Mouse (Mus musculus): ENCODE data around the gene Glt8d2. TPM values are rescaled to one million over a fixed set of nuclear protein-coding genes. Genes with fewer than 3 reads are reported as not detected.
"Not testable (repeated sequence)": the region's sequence is repeated elsewhere in the genome, so short reads cannot be mapped to it uniquely, and the experiment has no call there.

Gene Glt8d2
- polyA plus RNA-seq, 1 experiment from 2014 or later: 6.9 TPM

DNA sequence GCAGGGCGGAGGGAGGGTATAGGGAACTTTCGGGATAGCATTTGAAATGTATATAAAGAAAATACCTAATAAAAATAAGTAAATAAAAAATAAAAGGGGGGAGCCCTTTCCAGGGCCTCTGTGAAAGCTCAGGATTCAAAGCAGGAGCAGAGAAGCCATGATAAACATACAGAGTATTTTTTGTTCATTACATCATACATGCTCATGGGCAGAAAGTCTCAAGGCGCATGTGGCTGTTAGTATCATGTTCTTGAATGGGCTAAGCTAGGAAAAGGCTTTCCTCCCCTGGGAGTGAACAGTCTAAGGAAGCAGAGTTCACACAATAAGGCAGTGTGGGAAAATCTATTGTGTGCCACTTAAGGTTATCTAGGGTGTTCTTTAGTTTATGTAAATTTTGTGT, 54.1 kb downstream of the Glt8d2 start:
- ATAC-seq: no peak
- H3K27ac ChIP-seq: no peak overlapping the region
- H3K4me2 ChIP-seq (replicated peaks): no peak overlapping the region
- H3K4me1 ChIP-seq (replicated peaks): peaks cover 4% of the 10 kb centered on the region
- H3K27me3 ChIP-seq (replicated peaks): no peaks in the 10 kb centered on the region
- no peak overlapping the region for H3K9ac ChIP-seq
- H3K4me3 ChIP-seq (replicated peaks): no peak overlapping the region
- peaks cover 28% of the 10 kb centered on the region for H3K36me3 ChIP-seq
- no peaks in the 10 kb centered on the region; the same call in 1 of the 2 replicates for H3K9me3 ChIP-seq
- WGBS: 97% methylated on average over 3 of the region's 3 CpGs

DNA sequence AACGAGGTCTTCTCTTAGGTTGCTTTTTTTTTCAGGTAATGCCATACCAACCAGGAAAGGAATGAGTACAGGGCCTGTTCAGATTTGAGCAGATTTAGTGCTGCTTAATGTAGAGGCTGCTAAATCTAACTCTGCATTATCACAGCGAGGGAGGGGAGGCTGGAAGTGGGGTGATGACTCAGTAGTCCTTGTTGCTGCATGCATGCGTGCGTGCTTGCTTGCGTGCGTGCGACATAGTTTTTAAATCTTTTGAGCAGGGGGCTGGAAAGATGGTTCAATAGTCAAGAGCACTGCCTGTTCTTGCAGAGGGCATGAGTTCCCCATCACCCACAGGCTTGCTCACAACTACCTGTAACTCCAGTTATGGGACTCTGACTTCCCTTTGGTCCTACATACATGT, 56.1 kb downstream of the Glt8d2 start:
- no peak for ATAC-seq
- Histone ChIP-seq H3K36me3 (peaks cover 12% of the 10 kb centered on the region), H3K4me3 (replicated peaks) (no peak overlapping the region), H3K4me1 (replicated peaks) (peaks cover 13% of the 10 kb centered on the region), H3K9ac (no peak overlapping the region), H3K27ac (no peak overlapping the region), H3K27me3 (replicated peaks) (no peaks in the 10 kb centered on the region), H3K4me2 (replicated peaks) (no peak overlapping the region), H3K9me3 (no peaks in the 10 kb centered on the region; the same call in 1 of the 2 replicates)
- WGBS: 99% methylated on average over 7 of the region's 7 CpGs

DNA sequence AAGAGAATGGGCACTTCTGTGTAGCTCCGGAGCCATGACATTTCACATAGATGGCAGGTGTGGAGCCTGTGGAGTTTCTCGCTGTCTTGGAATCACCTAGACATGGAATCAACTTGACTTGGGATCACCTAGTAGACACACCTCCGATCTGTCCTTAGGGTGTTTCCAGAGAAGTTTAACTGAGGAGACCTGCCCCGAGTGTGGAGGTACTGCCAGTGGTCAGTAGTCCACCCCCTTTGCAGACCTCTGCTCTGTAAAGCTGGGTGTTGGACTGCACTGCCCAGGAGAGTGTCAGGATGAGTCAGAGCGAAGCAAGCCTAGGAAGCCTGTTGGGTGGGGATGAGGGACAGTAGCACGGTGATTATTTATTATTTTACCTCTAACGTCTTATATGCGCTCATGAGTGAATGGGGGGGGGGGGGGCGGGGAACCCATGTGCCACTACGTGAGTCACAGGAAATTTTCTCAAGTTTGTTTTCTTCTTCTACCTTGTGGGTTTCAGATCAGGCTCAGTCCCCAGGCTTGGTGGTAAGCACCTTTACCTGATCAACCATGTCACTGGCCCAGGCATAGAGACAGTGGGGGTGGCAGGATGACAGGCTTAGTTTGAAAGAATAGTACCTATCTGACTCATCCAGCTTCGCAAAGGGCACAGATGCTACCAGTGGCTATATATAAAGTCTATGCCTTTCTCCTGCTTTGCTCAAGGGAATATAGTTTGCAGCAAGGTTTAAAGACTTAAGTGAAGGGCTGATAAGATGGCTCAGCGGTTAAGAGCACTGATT, 57.8 kb downstream of the Glt8d2 start:
- Histone ChIP-seq H3K9ac (no peak overlapping the region), H3K4me1 (replicated peaks) (peaks cover 13% of the 10 kb centered on the region), H3K4me3 (replicated peaks) (no peak overlapping the region), H3K27me3 (replicated peaks) (no peaks in the 10 kb centered on the region), H3K9me3 (no peaks in the 10 kb centered on the region; the same call in 1 of the 2 replicates), H3K4me2 (replicated peaks) (no peak overlapping the region), H3K36me3 (peaks cover 6% of the 10 kb centered on the region; the same call in 1 of the 2 replicates), H3K27ac (no peak overlapping the region)
- ATAC-seq: no peak
- 97% methylated on average over 12 of the region's 12 CpGs for WGBS

DNA sequence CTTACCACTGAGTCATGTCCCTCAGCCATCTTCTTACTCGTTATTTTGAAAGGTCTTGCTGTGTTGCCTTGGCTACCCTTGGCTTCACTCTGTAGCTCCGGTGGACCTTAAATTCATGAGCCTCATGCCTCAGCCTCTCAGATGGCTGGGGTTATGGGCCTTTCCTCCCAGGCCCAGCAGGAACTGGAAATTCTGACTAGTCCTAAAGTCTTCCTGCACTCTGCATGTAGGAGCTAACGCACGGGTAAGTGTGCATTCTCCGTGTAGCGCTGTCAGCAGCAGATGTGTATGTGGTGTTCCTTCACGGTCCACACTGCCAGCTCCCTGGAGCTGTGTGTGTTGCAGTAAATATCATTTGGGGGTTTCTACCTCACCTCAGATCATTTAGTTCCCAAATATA, 59.3 kb downstream of the Glt8d2 start:
- Histone ChIP-seq H3K36me3 (peaks cover 6% of the 10 kb centered on the region; the same call in 1 of the 2 replicates), H3K9ac (no peak overlapping the region), H3K4me3 (replicated peaks) (peak overlapping the region; percentile 74; the same call in 1 of the 2 replicates), H3K4me2 (replicated peaks) (peak overlapping the region; percentile 77), H3K9me3 (no peaks in the 10 kb centered on the region; the same call in 1 of the 2 replicates), H3K4me1 (replicated peaks) (peaks cover 13% of the 10 kb centered on the region), H3K27me3 (replicated peaks) (no peaks in the 10 kb centered on the region), H3K27ac (no peak overlapping the region)
- WGBS: 87% methylated on average over 7 of the region's 7 CpGs
- no peak for ATAC-seq

DNA sequence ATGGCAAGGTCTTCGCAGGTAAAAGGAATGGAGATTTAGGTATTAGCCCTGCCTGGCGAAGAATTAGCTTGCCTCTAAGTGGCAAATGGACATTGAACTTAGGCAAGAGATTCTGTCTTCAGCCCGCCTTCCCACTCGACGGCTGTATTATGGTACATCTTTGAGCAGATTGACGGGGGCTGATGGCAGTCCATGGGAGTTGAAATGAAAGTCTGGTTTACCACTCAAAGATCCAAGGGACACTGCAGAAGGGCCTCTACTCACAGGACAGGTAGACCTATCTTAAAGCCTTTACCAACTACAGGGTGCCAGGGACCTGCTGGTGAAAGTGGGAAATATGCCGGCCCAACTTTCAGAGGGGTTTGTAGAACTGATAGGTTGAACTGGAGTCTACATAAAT, 60.0 kb downstream of the Glt8d2 start:
- 19% methylated on average over 7 of the region's 7 CpGs for WGBS
- peaks cover 6% of the 10 kb centered on the region; the same call in 1 of the 2 replicates for H3K36me3 ChIP-seq

DNA sequence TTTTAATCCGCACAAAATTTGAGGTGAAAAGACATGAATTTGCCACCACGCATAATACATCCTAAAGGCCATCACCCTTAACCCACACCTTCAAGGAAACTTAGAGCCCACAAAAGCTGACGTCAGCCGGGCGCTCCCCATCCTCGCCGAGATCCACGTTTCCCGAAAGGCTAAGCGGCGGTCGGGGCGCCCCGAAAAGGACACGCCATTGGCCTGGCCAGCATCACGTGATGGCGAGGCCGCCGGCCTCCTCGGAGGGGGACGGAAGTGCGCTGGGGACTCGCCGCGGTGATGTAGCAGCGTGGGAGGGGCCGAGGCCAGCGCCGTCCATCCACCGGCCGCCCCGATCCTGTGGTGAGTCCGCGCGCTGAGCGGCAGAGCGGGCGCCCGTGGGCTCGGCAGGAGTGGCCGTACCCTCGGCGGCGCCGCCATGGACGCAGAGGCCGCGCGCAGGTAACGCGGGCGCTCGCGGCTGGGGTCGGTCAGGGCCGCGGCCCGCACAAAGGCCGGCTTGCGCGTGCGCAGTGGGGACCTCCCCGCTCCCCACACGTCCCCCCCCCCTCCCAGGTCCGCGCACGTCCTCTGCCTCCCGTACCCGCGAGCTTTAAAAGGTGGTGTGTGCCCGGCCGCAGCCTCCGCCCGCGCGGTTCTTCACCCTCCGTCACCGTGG, 60.7 kb downstream of the Glt8d2 start, which contains the start of gene Tdg:
Gene Tdg (plus strand): TSS at position 243 of the 670 bp plus-strand sequence.
- Histone ChIP-seq H3K9ac (peak within 1 kb of the TSS; percentile 91), H3K4me1 (replicated peaks) (peaks cover 13% of the 10 kb centered on the region), H3K4me3 (replicated peaks) (peak within 1 kb of the TSS; percentile 74), H3K4me2 (replicated peaks) (peak within 1 kb of the TSS; percentile 77), H3K27ac (peak within 1 kb of the TSS; percentile 84)
- WGBS: under 1% methylated on average over 64 of the region's 78 CpGs
- not testable (repeated sequence) for H3K9me3 ChIP-seq; H3K36me3 ChIP-seq; H3K27me3 ChIP-seq (replicated peaks)
- ATAC-seq: peak; percentile 99

More for the DNA sequence above, 60.0 kb downstream of the Glt8d2 start:
- peak overlapping the region; percentile 91 for H3K9ac ChIP-seq
- H3K4me3 ChIP-seq (replicated peaks): peak overlapping the region; percentile 74
- H3K4me1 ChIP-seq (replicated peaks): peaks cover 13% of the 10 kb centered on the region
- H3K27ac ChIP-seq: peak overlapping the region; percentile 84; the same call in 1 of the 2 replicates
- H3K9me3 ChIP-seq: no peaks in the 10 kb centered on the region; the same call in 1 of the 2 replicates
- ATAC-seq: no peak
- H3K4me2 ChIP-seq (replicated peaks): peak overlapping the region; percentile 77
- no peaks in the 10 kb centered on the region for H3K27me3 ChIP-seq (replicated peaks)

DNA sequence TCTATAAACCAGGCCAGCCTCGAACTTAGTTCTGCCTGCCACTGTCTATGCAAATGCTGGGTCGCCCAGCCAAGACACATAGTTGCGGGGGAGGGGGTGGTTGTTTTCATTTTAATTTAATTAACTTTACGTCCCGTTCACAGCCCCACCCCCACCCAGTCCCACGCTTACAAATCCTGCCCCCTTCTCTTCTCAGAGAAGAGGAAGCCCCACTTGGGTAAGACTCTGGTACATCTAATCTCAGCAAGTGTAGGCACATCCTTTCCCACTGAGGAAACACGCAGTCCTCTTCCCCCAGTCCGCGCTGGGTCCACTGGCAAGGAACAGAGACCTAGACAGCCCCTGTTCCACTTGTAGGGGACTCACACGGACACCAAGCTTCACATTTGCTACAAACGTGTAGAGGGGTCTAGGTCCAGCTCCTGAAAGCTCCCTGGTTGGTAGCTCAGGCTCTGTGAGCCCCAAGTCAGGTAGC, 61.3 kb downstream of the Glt8d2 start:
- Histone ChIP-seq H3K36me3 (peaks cover 6% of the 10 kb centered on the region; the same call in 1 of the 2 replicates), H3K4me1 (replicated peaks) (peaks cover 13% of the 10 kb centered on the region), H3K9ac (peak overlapping the region; percentile 91), H3K27ac (peak overlapping the region; percentile 79), H3K4me3 (replicated peaks) (peak overlapping the region; percentile 74), H3K27me3 (replicated peaks) (no peaks in the 10 kb centered on the region), H3K9me3 (no peaks in the 10 kb centered on the region; the same call in 1 of the 2 replicates), H3K4me2 (replicated peaks) (peak overlapping the region; percentile 76)
- ATAC-seq: peak; percentile 30
- 5% methylated on average over 11 of the region's 11 CpGs for WGBS

DNA sequence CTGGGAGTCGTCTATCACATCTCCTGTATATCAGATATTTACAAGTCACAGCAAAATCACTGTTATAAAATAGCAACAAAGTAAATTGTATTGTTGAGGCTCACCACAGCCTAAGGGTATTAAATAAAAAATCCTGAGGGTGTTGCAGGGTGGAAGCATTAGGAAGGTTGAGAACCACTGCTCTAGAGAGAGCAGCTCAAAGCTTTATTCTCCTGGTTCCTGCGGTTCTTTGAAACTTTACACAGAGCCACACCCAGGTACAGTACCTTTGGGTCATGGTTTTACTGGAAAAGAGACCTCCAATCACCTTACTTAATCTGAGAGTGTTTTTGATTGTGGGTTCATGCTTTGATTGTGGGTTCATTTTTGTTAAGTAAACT, 66.9 kb downstream of the Glt8d2 start:
- peak; percentile 55 for ATAC-seq
- Histone ChIP-seq H3K4me3 (replicated peaks) (peak overlapping the region; percentile 80), H3K4me2 (replicated peaks) (peak overlapping the region; percentile 59), H3K27ac (peak overlapping the region; percentile 87), H3K9ac (peak overlapping the region; percentile 76)
- H3K9me3 ChIP-seq; H3K27me3 ChIP-seq (replicated peaks); H3K4me1 ChIP-seq (replicated peaks); H3K36me3 ChIP-seq: not testable (repeated sequence)
- WGBS: 3% methylated on average over 2 of the region's 2 CpGs

DNA sequence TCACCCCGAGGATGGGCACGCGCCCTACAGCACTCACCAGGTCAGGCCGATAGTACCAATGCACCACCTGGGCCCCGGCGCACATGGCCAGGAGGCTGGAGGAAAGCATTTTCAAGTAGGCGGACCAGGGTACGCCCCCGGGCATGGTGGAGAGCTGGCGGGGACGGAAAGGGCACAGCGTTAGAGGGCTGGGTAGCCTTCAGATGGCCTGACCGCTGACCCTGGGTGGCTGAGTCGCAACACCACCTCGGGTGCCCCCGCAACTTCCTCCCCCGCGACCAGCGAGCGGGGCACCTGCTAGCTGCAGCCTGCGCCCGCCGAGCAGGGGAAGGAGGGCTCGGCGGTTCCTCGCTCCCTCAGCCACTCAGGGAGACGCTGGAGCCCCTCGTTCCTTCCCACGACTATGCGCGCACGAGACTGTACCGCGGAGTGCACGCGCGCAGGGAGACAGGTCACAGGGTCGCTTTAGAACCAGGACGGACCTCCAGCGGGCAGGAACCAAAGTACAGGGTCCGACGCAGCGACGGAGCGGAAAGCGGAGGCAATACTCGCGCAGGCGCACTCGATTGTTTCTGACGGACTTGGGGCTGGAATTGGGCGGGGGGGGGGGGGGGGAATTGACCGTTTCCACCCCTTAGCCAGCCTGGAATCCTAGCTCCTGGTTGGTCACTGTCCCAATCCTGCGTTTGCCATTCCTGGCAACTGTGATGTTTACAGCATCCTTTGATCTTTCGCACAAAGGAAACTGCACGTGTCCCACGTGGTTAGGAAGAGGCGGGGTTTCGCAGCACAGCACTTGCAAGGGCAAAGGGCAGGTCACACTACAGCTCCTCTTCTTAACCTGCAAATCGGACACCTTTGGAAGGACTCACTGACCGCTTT, 67.5 kb downstream of the Glt8d2 start, which contains the start of gene 1190007I07Rik:
Gene 1190007I07Rik (minus strand): TSS at position 558 of the 882 bp plus-strand sequence.
- Histone ChIP-seq H3K27ac (peak within 1 kb of the TSS; percentile 87), H3K9ac (peak within 1 kb of the TSS; percentile 76), H3K36me3 (no peaks in the 10 kb centered on the region), H3K27me3 (replicated peaks) (no peaks in the 10 kb centered on the region), H3K4me2 (replicated peaks) (peak within 1 kb of the TSS; percentile 59), H3K4me1 (replicated peaks) (no peaks in the 10 kb centered on the region), H3K9me3 (no peaks in the 10 kb centered on the region), H3K4me3 (replicated peaks) (peak within 1 kb of the TSS; percentile 80)
- ATAC-seq: peak; percentile 94
- WGBS: under 1% methylated on average over 61 of the region's 61 CpGs

DNA sequence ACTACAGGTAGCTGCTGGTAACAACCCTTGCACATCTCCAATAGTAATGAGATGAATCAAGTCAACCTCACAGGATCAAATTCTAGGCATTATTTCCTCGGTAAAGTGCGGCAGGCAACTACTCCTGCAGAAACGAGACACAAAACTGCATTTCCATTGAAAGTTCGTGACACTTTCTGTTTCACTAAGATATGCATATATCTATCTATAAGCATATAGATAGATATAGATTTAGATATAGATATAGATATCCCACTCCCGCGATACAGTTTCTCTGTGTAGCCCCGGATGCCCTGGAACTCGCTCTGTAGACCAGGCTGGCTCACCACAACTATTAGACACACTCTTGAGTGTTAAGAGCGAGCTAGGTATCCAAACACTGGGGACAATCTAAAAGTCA, 68.2 kb downstream of the Glt8d2 start:
- no peaks in the 10 kb centered on the region for H3K27me3 ChIP-seq (replicated peaks)
- 26% methylated on average over 9 of the region's 9 CpGs for WGBS
- ATAC-seq: no peak

More for the DNA sequence above, 68.2 kb downstream of the Glt8d2 start:
- peak overlapping the region; percentile 76 for H3K9ac ChIP-seq
- no peaks in the 10 kb centered on the region for H3K9me3 ChIP-seq
- H3K4me1 ChIP-seq (replicated peaks): no peaks in the 10 kb centered on the region
- peak overlapping the region; percentile 59 for H3K4me2 ChIP-seq (replicated peaks)
- H3K27ac ChIP-seq: no peak overlapping the region
- no peaks in the 10 kb centered on the region for H3K36me3 ChIP-seq
- H3K4me3 ChIP-seq (replicated peaks): peak overlapping the region; percentile 80
